Mouse (Mus musculus) liver, embryonic 14.5 days (tissue): ENCODE measurements around the gene Prdm16.

Experiments
- CTCF ChIP-seq: IDR thresholded peaks from 2 replicates; pipeline ENCODE4 v1.5.1; 2016; ENCODE audit warnings: antibody characterized with exemption, low read depth, control low read depth
- EP300 ChIP-seq: IDR thresholded peaks from 2 replicates; pipeline ENCODE4 v1.6.1; 2016; ENCODE audit warnings: antibody characterized with exemption, low read depth

DNA sequence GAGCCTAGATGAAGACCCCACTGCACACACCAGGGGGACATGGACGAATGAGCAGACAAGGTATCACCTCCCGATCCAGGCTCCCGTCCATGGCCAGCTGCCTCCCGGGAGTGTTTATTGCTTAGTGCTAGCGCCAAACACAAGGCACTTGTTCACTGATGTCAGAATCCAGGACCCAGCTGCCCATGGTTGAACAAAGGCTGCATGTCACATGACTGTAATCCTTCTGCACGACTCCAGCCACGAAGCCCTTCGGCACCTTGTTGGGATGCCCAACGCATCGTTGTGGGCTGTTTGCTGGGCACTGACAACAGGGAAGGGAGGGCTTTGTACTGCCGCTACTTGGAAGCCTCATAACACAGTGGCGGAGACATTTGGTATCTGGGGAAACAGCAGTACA is 300.9 kb downstream of the Prdm16 start, which contains the start of gene B230104I21Rik:
- TF ChIP-seq CTCF = no peak
- TF ChIP-seq EP300 = no peak
